Mouse (Mus musculus) splenic B cell, adult 2 months (primary cell): ENCODE results near the gene Ltbp1.

Source experiments
- DNase-seq: peaks from one replicate; pipeline ENCODE4 v3.0.0-alpha.2; 2011; ENCODE audit warnings: low read depth, low spot score
- H3K27me3 ChIP-seq: 2 replicates; pipeline ENCODE4 v1.6.1; 2012; ENCODE audit warnings: mild to moderate bottlenecking, low read length, moderate library complexity, mixed read lengths; ENCODE audit not compliant: control insufficient read depth, poor library complexity, insufficient read depth, severe bottlenecking
- H3K36me3 ChIP-seq: 2 replicates; pipeline ENCODE4 v1.6.1; 2012; ENCODE audit warnings: mild to moderate bottlenecking, low read length, moderate library complexity, mixed read lengths; ENCODE audit not compliant: control insufficient read depth, poor library complexity, insufficient read depth, severe bottlenecking

Ltbp1 gene

DNA sequence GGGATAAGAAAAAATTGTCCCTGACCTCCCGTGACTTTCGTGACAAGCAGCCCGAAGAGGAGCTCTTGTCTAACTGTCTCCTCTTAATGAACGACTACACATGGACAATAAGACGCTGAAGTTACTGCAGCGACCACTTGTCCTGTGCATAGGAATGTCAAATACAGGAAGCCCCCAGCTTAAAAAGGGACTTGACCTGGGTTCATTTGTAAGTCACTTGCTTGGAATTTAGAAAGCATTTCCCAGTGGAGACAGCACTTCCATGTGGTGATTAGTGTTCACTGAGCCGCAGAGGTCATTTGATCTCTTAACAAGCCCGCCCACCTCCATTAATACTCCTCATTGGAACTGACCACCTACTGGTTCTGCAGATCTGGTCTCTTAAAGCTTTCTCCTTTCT is 61.9 kb downstream of the Ltbp1 start:
- Histone ChIP-seq H3K36me3 (no peaks in the 10 kb centered on the region), H3K27me3 (no peaks in the 10 kb centered on the region; the same call in 1 of the 2 replicates)
- DNase-seq = no peak

DNA sequence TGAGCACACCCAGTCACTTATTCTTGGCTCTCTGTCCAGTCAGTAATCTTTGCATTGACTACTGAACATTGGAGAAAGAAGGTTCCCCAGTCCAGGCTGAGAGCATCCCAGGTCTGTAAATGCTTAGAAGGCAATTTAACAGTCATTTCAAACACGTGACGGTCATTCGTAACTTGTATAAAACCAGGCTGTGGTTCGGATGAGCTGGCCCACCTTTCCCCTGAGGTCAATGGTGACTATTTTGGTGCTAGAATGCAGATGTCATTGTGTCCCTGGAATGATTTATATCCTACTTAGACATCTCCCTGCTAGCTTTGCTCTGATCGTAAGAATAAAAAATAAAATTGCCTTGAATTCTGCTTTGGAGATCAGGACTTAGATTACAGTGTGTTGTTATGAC is 63.9 kb downstream of the Ltbp1 start:
- Histone ChIP-seq H3K36me3 (no peaks in the 10 kb centered on the region), H3K27me3 (no peaks in the 10 kb centered on the region; the same call in 1 of the 2 replicates)
- no peak for DNase-seq

DNA sequence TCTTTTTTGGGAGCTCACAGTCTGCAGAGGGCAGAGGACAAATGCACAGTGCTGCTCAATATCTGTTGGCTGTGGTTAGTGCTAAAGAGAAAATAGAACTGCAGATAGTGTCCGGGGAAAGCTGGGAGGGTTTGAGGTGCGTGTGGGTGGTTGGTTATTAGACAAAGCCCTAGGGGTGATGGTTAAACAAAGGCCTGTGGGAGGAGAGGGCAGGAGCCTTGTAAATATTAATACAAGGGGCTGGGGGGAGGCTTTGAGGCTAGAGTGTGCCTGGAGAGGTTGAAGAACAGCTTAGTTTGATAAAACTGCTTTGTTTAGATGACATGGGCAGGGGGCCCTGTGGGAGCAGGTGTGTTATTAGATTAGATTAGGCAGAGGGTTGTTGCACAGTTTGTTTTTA is 65.8 kb downstream of the Ltbp1 start:
- no peaks in the 10 kb centered on the region; the same call in 1 of the 2 replicates for H3K27me3 ChIP-seq
- H3K36me3 ChIP-seq = no peaks in the 10 kb centered on the region
- no peak for DNase-seq

DNA sequence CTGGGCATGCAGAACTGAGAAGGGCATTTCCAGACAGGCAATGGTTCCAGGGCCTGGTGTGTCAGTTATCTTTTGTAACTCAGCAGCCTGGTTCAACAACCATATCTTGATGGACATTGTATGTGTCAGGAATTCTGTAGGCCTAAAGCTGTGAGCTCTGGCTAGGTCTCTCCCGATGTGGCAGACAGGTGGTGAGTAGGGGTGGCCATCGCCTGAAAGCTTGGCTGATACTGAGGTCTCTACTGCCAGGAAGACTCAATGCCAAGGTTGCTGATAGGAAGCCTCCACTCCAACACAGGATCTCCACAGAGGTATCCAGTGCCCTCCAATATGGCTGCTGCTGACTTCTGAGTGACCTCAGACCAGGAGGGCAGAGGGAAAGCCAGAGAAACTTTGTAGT is 66.4 kb downstream of the Ltbp1 start:
- DNase-seq = no peak
- H3K27me3 ChIP-seq = no peaks in the 10 kb centered on the region; the same call in 1 of the 2 replicates

DNA sequence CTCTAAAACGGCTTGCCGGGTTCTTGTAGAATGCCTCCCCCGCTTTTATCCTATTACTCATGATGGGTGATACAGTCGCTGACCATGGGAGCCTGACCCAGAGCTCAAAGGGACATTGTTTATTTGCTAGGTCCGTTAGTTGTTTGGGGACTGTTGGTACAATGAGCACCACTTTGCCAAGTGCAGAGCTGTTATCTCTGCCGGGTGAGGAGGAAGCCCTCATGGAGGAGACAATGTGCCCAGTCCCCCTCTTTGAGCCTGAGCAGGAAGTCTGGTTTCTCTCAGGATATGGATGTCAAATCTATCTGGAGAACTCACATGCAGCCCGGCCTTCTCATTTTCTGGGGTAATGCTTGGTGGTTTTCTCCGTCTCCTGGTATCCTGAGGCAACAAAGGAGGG is 68.5 kb downstream of the Ltbp1 start:
- DNase-seq = no peak
- Histone ChIP-seq H3K36me3 (no peaks in the 10 kb centered on the region), H3K27me3 (no peaks in the 10 kb centered on the region)

More for the DNA sequence above, 66.4 kb downstream of the Ltbp1 start:
- no peaks in the 10 kb centered on the region for H3K36me3 ChIP-seq

DNA sequence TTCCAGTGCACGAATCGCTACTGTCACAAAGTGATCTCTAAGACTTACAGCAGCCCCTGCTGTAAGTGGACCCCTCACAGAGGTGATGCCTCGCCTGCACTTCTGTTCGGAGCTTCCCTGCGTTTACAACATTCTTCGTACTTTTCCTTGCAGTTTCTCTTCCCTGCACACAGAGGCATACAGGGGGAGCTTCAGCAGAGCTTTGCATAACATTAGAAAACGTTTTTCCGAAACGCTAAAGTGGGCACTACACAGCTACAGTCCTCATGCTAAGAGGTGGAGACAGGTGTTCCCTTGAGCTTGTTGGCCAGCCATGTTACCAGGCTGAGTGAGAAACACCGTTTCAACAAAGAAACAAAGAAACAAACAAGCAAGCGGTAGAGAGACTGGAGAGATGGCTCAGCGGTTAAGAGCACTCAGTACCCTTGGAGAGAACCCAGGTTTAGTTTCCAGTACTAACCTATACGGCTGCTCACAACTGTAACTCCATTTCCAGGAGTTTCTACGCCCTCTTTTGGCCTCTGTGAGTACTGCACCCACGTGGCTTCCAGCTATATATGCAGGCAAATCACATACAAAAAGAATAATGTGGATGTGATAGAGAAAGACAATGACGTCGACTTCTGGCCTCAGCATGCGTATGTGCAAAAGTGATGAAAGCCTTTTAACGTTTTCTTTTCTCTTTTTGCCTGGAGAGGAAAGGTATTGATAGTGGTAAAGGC is 69.8 kb downstream of the Ltbp1 start:
- peak; percentile 5 for DNase-seq
- Histone ChIP-seq H3K36me3 (no peaks in the 10 kb centered on the region), H3K27me3 (no peaks in the 10 kb centered on the region)

DNA sequence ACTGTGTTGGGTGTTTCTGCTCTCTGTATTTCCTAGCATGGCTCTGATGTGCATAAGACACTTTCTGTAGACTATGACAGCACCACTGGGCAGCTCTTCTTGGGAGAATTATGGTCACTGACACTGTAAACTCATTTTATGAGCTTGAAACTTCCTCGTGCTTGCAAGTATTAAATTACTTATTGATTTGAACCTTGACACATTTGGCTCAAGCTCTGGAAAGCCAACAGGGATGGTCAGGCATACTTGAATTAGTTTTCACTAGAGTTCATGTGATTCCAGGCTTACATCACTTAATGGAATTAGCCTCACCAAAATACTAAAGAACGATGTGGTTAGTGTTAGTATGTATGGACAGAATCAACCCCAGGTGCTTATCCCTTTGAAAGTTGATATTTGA is 76.0 kb downstream of the Ltbp1 start:
- no peaks in the 10 kb centered on the region for H3K27me3 ChIP-seq
- DNase-seq = no peak
- no peaks in the 10 kb centered on the region for H3K36me3 ChIP-seq

DNA sequence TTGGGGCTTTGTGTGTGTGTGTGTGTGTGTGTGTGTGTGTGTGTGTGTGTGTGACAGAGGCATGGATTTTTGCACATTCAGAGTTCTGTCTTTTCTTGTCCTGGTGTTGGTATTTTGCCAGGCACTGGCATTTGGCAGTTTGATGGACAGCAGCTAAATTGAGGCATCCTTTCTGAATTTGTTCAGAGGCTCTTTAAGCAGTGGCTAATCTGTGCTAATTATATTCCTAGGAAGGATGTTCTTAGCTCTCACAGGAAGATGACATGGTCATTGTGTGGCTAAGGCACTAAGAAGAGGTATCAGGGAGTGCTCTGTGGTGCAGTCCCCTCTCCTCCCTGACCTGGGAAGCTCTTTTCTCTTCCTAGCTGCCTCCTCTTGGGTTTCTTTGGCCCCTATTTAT is 77.1 kb downstream of the Ltbp1 start:
- DNase-seq = no peak
- Histone ChIP-seq H3K36me3 (no peaks in the 10 kb centered on the region), H3K27me3 (no peaks in the 10 kb centered on the region)

DNA sequence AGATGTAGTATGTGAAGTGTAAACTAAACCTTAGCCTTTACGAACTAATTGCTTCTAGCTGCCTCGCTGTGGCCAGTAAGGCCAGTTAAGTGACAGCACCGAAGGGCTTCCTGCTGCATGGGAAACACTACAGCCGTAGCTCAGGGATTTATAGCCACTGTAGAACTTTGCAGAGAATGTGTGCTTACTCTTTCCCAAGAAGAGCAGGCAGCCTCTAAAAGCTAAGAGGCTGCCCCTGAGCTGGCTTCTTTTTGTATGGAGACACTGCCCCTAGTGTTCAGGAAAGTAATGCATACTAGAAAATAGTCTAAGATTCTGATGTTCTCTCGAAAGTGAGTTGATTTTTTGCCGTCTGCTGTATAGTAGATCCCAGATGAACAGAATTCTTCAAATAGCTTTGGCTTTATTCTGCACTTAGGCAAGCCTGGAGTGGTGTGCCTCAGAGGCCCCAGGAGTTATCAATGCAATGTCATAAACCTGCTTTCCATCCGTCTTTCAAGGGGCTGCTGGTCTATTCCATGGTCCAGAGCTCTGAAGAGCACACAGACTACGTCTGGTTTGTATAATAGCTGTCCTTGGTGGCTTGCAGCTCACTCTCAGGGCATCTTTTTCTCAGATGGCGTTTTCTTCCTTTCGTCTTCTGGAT is 82.1 kb downstream of the Ltbp1 start:
- no peaks in the 10 kb centered on the region; the same call in 1 of the 2 replicates for H3K27me3 ChIP-seq
- peak; percentile 4 for DNase-seq
- no peaks in the 10 kb centered on the region for H3K36me3 ChIP-seq

DNA sequence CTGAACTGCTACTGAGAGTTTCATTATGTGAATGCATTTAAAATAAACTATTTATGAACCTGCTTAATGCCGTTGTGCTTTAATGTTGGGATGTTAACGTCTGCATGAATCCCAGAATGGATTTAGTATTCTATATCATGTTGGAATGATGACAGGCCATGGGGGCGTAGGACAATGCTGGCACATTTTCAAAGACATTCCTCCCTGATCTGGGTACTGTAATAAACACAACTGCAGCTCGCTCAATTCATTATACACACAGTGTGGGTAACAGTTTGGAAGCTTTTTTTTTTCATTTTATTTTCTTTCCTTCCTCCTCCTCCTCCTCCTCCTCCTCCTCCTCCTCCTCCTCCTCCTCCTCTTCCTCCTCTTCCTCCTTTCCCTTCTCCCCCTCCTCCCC is 82.9 kb downstream of the Ltbp1 start:
- Histone ChIP-seq H3K27me3 (no peaks in the 10 kb centered on the region; the same call in 1 of the 2 replicates), H3K36me3 (no peaks in the 10 kb centered on the region)
- no peak for DNase-seq

DNA sequence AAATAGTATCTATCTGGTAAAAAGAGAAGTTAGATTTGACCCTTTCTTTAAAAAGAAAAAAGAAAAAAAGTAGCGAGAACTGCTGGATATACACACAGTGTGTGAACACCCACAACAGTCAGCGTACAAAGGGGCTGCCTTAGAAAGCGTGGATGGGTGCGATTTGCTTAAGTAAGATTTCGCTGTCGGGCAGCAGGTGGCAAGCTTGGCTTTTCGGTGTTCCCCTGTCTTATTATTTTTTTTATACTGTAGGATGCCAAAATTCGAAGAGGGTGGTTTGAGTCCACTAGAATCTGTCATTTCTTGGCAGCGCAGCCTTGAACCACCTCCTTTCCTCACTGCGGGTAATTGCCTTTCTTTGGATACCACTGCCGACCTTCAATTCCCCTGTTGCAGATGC is 83.4 kb downstream of the Ltbp1 start:
- H3K36me3 ChIP-seq = no peaks in the 10 kb centered on the region
- no peaks in the 10 kb centered on the region; the same call in 1 of the 2 replicates for H3K27me3 ChIP-seq
- no peak for DNase-seq

DNA sequence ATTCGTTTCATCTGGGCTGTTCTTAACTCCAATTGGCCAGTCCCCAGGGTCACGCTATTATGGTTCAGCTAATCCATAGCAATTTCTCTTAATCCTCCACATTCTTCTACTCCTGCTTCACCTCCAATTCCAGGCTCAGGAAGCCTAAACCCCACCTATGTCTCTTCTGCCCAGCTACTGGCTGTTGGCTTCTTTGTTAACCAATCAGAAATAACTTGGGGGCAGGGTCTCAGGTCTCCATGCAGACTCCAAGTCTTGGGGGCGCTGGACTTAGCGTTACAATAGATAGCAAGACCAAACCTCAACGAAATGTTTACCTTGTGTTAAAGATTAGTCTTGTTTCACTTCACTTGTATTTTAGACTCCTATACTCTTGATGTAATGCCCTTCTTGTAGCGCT is 85.2 kb downstream of the Ltbp1 start:
- Histone ChIP-seq H3K36me3 (no peaks in the 10 kb centered on the region), H3K27me3 (no peaks in the 10 kb centered on the region; the same call in 1 of the 2 replicates)
- DNase-seq = no peak

DNA sequence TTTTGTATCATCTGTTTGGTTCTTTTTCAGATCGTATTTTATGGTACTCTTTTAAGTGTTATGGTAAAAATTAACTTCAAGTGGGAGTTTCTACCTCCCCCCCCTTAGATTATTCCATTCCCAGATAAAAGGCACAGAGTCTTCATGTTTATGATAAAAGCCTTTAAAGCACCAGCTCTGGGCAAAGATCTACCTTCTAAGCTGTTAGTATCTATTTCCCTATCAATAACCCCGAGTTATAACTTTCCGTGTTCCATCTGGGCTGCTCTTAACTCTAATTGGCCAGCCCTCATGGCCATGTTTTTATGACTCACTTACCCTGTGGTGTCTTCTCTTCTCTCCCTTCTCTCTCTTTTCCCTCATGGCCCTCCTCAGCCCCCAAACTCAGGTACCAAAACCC is 88.2 kb downstream of the Ltbp1 start:
- Histone ChIP-seq H3K27me3 (no peaks in the 10 kb centered on the region; the same call in 1 of the 2 replicates), H3K36me3 (no peaks in the 10 kb centered on the region)
- no peak for DNase-seq

DNA sequence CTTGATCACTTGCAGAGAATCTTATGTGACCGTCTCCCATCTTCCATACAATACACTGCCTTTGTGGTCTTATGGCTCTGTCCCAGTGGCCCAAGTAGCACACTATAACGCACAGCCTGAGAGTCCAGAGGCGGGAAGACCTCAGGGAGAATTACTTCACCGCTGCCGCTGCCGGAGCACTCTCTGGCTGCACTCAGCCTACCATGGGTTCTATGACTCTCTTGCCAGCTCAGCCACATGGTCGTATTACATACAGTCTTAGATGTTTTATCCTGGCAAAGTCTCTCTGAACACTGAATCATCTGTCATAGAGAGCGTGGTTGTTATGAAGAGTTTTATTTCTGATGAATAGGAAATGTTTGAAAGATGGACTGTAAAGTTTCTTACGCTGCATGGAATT is 89.2 kb downstream of the Ltbp1 start:
- DNase-seq = no peak
- H3K27me3 ChIP-seq = no peaks in the 10 kb centered on the region; the same call in 1 of the 2 replicates
- no peaks in the 10 kb centered on the region for H3K36me3 ChIP-seq

DNA sequence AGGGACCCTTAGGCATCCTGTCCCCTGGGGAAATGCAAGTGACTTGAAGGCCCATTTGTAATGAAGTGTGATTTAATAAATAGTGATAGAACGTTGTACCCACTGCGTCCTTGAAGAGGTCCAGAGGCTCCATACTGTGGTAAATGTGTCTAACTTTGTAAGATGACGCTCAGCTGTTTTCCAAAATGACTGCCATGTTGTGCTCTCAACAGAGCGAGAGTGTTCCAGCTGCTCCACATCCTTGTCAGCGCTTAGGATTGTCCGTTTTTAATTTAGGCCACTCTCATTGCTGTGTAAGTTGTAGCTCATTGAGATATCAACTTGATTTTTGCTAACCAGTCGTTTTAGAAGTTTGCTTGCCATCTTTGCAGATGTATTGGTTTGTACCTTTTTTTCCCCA is 91.4 kb downstream of the Ltbp1 start:
- no peak for DNase-seq
- Histone ChIP-seq H3K27me3 (no peaks in the 10 kb centered on the region), H3K36me3 (no peaks in the 10 kb centered on the region)
